Mouse (Mus musculus) spleen, adult 18-20 months (tissue): ENCODE data around the gene Hoxb3.
A peak's percentile ranks its signal among the peaks of the same experiment; 100 is the strongest.

Experiments
- DNase-seq, 2 experiments: peaks; one replicate each; pipeline ENCODE4 v3.0.0; 2022; ENCODE audit warnings: mixed read lengths in 2 of 2

Hoxb3 gene

GRCm38 (mm10) chr11:96289293-96289692, 33.8 kb upstream of the Hoxb3 start:
- DNase-seq, result no peak

- DNase-seq, result no peak
Measured at GRCm38 (mm10) chr11:96289837-96290236, 33.3 kb upstream of the Hoxb3 start.

DNA sequence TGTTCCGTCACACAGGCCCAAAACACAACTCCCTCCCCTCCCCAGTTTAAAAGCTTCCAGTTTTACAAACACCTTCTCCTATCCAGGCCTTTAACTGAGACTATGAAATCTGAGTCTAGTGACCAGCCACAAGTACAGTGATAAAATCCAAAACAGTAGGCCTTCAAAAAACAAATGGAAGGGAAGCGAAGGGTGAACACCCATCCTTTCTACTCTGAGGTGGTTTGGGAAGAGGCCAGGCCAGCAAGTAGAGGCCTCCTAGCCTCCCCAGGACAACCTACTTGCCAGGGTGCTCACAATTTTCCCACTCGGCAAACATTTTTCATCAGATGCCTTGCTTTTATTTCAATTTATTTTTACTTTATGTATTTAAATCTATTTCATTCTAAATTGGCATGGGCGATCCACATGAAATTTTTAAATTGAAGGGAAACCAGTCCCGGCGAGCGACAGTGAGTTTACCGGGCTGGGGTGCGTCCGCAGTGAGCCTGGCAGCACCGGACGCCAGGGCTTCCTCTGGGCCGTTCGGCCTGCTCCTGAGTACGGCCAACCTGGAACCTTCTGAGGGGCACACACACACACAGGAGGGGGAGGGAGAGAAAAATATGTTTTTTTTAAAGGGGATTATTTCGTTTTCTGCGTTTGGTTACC, 32.3 kb upstream of the Hoxb3 start:
- no peak for DNase-seq

DNA sequence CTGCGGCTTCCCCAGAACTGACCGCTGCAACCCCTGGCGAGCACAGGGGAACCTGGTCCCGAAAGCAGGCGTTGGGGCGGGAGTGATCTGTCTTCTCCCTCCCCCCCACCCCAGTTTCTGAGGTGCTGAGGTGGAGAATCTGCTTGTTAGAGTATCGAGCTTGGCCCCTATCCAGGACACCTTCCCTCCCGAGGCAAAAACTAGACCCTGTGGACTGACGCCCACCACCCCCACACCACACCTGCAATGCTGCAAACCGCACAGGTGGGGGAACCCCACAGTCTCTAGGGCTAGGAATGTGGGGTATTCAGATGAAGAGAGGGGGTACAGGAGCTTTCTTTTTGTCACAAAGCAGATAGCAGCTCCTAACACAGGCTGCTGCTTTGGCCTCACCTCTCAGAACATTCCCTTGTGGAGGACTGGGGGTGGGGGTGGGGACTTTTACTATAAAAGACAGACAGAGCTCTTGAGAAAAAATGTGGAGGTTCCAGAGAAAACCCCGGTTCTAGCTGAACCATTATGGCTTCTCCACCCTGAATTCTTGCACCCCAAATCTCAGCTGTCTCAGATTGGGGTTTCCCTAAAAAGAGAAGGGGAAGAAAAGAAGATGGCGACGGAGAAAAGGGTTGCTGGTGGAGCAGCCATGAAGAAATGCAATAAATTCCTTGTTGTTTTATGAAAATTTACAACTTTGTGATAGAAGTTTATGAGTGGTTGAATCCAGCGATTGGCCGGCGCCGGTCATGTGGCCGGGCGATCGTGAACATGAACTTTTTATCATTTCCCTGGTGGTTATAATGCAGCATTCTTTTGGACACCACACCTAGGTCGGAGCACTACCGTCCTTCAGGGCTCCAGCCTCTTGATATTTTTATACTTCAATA, 31.2 kb upstream of the Hoxb3 start, which contains the start of gene Hoxb6:
Hoxb6 (plus strand) TSS at position 796 of the 884 bp plus-strand sequence.
- no peak for DNase-seq

GRCm38 (mm10) chr11:96292565-96293301, 30.4 kb upstream of the Hoxb3 start:
- no peak for DNase-seq

- no peak for DNase-seq
Measured at GRCm38 (mm10) chr11:96293302-96293921, 29.7 kb upstream of the Hoxb3 start.

DNA sequence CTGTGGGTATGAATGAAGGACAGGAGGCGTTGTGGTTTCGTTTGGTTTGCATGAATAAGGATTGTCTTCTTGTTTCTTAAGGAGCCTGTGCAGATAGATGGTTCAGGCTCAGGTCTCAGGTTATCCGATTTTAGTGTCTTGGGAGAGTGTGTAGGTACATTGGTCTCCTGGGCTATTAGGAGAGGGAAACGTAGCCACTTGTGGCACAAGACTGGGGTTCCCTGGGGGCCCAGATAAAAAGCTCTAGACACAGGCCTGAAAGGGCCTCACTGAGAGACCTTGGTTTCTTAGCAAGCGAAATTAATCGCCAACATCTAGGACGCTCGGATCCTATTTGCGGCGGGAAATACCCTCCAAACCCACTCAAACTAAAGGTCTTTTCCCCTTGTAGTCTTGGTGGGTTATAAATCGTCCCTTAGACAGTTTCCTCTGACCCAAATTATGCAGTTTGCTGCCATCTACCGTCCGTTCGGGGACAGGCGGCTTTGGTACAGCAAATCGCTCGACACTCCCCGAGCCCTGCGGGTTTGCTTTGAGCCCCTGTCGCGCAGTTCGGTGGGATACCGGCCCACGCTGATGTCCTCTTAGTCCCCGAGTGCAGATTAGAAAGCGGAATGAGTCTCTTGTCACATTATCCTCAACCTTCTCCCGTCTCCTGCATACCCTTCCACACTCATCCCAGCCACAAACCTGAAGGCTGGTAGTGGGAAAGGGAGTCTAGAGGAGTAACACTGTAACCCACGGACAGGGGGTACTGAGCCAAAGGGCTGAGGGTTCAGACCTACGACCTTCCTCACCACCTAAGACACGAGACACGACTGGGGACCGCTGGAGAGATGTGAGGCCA, 28.7 kb upstream of the Hoxb3 start:
- DNase-seq, result peak; percentile 53 to 78

DNA sequence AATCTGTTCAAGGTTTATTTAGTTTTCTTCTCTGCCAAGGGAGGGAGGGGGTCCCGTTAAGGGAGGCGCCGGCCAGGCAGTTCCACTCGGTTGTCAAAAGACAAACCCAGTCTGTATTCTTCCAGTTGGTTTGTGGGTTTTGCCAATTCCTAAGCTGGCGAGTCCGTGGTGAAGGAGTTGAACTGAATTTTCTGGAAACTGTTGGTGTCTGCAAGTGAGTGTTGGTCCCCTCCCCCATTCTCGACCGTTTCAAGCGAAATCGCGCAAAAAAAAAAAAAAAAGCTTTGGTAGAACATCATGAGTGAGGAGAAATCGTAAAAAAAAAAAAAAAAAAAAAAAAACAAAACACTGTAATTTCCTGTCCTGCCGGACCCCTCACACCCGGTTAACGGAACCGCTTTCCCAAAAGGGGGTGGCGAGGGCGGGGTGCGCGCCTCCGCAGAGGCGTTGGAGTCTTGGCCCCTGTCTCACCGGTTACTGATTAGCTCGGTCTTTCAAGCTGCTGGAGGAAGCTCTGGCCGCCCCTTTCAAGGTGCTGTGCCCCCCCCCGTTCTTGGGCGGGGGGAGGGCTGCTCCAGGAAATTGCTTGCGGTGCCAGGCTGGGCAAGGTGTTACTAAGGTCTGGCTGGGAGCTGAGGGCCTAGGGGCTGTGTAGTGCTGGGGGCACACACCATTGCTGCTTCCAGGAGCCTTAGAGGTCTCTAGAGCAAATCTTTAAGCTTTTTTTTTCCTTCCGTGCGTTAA, 27.9 kb upstream of the Hoxb3 start:
- no peak for DNase-seq

DNA sequence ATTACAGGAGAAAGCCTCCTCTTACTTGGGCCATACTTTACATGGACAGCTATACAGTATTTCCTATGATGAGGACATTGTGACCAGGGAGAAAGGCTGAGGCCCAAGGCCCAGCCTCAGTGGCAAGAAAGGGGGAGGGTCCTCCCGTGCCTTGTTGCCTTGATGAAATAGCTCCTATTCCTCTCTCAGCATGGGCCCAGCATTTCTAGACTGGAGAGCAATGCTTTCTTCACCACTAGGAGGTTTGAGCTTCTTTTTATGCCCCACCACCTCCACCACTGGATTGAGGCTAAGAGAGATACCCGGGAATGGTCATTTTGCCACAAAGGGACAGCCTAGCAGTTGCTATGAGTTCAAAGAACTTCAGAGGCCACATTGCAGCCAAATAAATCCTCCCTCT, 26.1 kb upstream of the Hoxb3 start:
- DNase-seq, result no peak

DNA sequence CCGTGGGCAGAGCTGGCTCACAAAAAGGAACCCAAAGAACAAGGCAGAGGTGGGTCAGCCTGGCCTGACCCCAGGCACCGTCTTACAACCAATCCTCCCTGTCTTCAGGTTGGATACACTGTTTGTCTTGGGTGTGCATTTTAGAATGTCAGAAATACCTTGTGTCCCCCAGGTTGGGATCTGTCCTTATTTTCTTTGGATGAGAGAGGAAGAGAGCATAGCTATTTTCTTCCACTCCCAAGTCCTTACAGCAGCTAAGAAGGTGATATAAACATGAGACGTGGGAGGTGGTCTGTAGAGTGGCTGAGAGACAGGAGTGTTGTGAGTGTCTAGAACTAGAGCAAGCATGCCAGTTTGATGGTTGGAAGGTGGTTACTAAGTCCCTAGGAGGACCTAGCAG, 25.7 kb upstream of the Hoxb3 start:
- DNase-seq, result no peak

DNA sequence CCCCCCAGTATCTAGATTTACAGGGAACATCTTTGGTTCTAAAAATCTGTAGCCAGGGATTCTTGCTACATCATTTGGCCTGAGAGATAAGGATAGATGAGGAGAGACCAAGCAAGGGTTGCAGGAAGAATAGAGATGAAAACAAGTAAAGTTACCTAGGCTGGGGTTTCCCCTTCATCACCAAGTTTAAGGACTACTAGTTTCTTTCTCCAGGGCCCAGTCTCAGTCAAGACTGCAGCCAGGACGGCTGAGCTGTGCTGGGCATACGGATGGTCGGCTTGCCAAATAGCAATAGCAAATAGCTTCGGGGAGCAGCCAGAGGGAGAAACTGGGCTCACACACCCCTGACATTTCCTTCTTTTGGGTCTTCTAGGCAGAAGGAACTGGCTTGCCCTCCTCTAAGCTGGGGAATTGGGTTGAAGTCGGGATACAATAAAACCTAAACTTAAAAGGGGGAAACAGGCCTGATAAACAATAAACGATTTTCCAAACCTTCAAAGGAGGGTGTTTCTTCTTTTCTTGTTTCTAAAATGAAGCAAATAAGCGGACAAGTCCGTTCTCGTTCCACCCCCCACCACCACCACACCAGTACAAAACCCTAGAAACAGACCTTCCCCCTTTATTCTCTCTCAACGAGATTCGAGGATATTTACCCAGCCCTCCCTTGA, 25.0 kb upstream of the Hoxb3 start:
- DNase-seq, result no peak

- no peak for DNase-seq
Measured at GRCm38 (mm10) chr11:96298895-96299667, 24.0 kb upstream of the Hoxb3 start.

DNA sequence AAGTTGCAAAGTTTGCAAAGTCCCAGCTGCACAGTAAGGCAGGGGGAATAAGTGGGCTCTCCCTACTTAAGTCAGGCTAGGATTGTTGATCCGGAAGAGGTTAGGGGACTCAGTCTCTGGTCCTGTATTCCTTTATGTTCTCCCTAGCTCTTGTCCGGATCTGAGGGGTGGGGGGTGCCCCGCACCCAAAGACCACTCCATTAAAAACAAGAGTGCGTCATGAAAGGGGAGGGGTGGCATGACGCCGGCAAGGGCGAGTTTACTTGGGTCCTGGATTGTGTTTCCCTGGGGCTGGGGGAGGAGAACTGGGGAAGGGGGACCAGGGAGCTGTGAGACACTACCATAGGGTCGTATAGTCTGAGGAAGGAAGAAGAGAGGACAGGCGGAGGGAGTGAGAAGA, 23.3 kb upstream of the Hoxb3 start:
- no peak for DNase-seq

- DNase-seq, result no peak
Measured at GRCm38 (mm10) chr11:96300354-96301063, 22.6 kb upstream of the Hoxb3 start.

- DNase-seq, result no peak
Measured at GRCm38 (mm10) chr11:96301064-96301431, 22.1 kb upstream of the Hoxb3 start.

DNA sequence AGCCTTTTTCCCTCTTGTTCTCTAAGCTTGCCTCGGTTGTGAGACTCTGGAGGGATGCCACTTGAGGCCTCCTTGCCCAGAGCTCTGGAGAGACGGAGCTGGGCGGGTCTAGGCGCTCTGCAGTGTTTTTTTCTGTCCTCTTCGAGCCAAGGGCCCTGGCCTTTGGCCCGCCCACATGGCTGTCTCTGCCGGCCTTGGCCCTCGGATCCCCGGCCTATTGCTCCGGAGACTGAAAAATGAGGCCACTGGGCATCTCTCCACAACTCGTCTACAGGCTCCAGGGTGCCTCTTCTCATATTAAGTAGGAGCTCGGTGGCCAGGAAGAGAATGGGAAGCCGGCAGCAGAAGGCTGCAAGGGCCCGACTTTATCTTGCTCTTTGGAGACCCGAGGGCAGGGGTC, 21.3 kb upstream of the Hoxb3 start:
- no peak for DNase-seq

- DNase-seq, result no peak
Measured at GRCm38 (mm10) chr11:96302381-96303150, 20.6 kb upstream of the Hoxb3 start.
